Mouse (Mus musculus) kidney, postnatal 36 days (tissue): Measurements from ENCODE around the gene Nanos3.

ENCODE experiments used
- DNase-seq, 2 experiments: peaks; one replicate each; pipeline ENCODE4 v3.0.0; 2021 to 2022; ENCODE audit warnings: mixed read lengths in 2 of 2

The Nanos3 gene

GRCm38 (mm10) chr8:84185117-84185516 lies at the start of gene Nanos3:
Gene Nanos3 (minus strand): TSS chr8:84185217.
- DNase-seq = no peak

GRCm38 (mm10) chr8:84233055-84233454 lies 48.0 kb upstream of the Nanos3 start:
- DNase-seq = no peak

GRCm38 (mm10) chr8:84230735-84231134 lies 45.7 kb upstream of the Nanos3 start:
- peak in 1 of 2 experiments; percentile 47 for DNase-seq

- DNase-seq = no peak
These were observed 38.5 kb upstream of the Nanos3 start for GRCm38 (mm10) chr8:84223322-84224029.

GRCm38 (mm10) chr8:84222566-84223165 lies 37.6 kb upstream of the Nanos3 start:
- DNase-seq = no peak

- DNase-seq = no peak
These were observed 35.1 kb upstream of the Nanos3 start for GRCm38 (mm10) chr8:84220105-84220504.

- no peak for DNase-seq
These were observed 33.1 kb upstream of the Nanos3 start for GRCm38 (mm10) chr8:84218143-84218542.

- no peak for DNase-seq
These were observed 32.2 kb upstream of the Nanos3 start for GRCm38 (mm10) chr8:84217206-84217605.

GRCm38 (mm10) chr8:84213277-84213676 lies 28.3 kb upstream of the Nanos3 start:
- no peak for DNase-seq

GRCm38 (mm10) chr8:84211881-84212563 lies 27.0 kb upstream of the Nanos3 start:
- DNase-seq = no peak

GRCm38 (mm10) chr8:84211202-84211601 lies 26.2 kb upstream of the Nanos3 start:
- no peak for DNase-seq

- peak; percentile 70 to 91 for DNase-seq
These were observed 25.3 kb upstream of the Nanos3 start for GRCm38 (mm10) chr8:84210167-84210791.

GRCm38 (mm10) chr8:84208381-84209380 lies 23.7 kb upstream of the Nanos3 start:
- DNase-seq = peak in 1 of 2 experiments; percentile 65

GRCm38 (mm10) chr8:84207811-84208210 lies 22.8 kb upstream of the Nanos3 start:
- DNase-seq = peak; percentile 74 to 78

GRCm38 (mm10) chr8:84206666-84207065 lies 21.6 kb upstream of the Nanos3 start:
- DNase-seq = no peak

GRCm38 (mm10) chr8:84205073-84205472 lies 20.1 kb upstream of the Nanos3 start:
- no peak for DNase-seq

- peak; percentile 81 to 88 for DNase-seq
These were observed 19.2 kb upstream of the Nanos3 start for GRCm38 (mm10) chr8:84203975-84204772.

- DNase-seq = peak; percentile 89 to 92
These were observed 18.2 kb upstream of the Nanos3 start for GRCm38 (mm10) chr8:84202938-84203917.

- peak; percentile 64 to 68 for DNase-seq
These were observed 17.4 kb upstream of the Nanos3 start for GRCm38 (mm10) chr8:84202466-84202865.
